Mouse (Mus musculus) heart, embryonic 16.5 days (tissue): ENCODE data around the gene Ccdc71. TPM values are rescaled to one million over a fixed set of nuclear protein-coding genes. Genes with fewer than 3 reads are reported as not detected.

Source experiments
- ATAC-seq: fragments of 200-750 bp; cut with Nextera tagmentation; replicated peaks from 2 replicates; pipeline ENCODE4 v1.8.0; 2017; ENCODE audit warnings: moderate number of reproducible peaks; ENCODE audit not compliant: insufficient read depth, low FRiP score; ENCODE audit errors: extremely low read depth
- H3K27ac ChIP-seq: fragments of 300-500 bp; sonication (generic); 2 replicates; pipeline ENCODE4 v1.5.1; 2014; ENCODE audit warnings: mild to moderate bottlenecking, low read length, control low read depth, moderate library complexity
- H3K27me3 ChIP-seq: fragments of 300-500 bp; sonication (generic); 2 replicates; pipeline ENCODE4 v1.6.1; 2014; ENCODE audit warnings: low read length, mixed read lengths; ENCODE audit not compliant: control insufficient read depth, insufficient read depth
- H3K36me3 ChIP-seq: fragments of 300-500 bp; sonication (generic); 2 replicates; pipeline ENCODE4 v1.6.1; 2014; ENCODE audit not compliant: control insufficient read depth, insufficient read depth
- H3K4me1 ChIP-seq: fragments of 300-500 bp; sonication (generic); 2 replicates; pipeline ENCODE4 v1.6.1; 2014; ENCODE audit warnings: low read length, mixed read lengths; ENCODE audit not compliant: control insufficient read depth, insufficient read depth
- H3K4me2 ChIP-seq: fragments of 300-500 bp; sonication (generic); 2 replicates; pipeline ENCODE4 v1.6.1; 2014; ENCODE audit warnings: low read depth, mild to moderate bottlenecking, control low read depth, low read length
- H3K4me3 ChIP-seq: fragments of 300-500 bp; sonication (generic); 2 replicates; pipeline ENCODE4 v1.5.1; 2014; ENCODE audit warnings: mild to moderate bottlenecking, control low read depth, low read length
- H3K9ac ChIP-seq: fragments of 300-500 bp; sonication (generic); 2 replicates; pipeline ENCODE4 v1.6.1; 2014; ENCODE audit warnings: low read length, control low read depth
- H3K9me3 ChIP-seq: fragments of 300-500 bp; sonication (generic); replicated peaks from 2 replicates; pipeline ENCODE4 v1.6.1; 2016; ENCODE audit warnings: low read length; ENCODE audit not compliant: control insufficient read depth
- WGBS: fragments of 180-500 bp; shearing (Covaris S2); extraction: QIAGEN DNeasy Blood & Tissue Kit; methylation state at CpG from one replicate; pipeline ENCODE4 v1.1.7; 2014; 5-methylcytosine and 5-hydroxymethylcytosine counted together
- polyA plus RNA-seq: library from polyadenylated mRNA; unstranded; fragments of >200 nt; fragmentation: Nextera tagmentation; extraction: Ambion mirVana; gene quantifications from 2 replicates; pipeline ENCODE4 v1.2.1, GENCODE M21; 2015

The Ccdc71 gene
- polyA plus RNA-seq, 1 experiment from 2014 or later = 44.3 TPM

DNA sequence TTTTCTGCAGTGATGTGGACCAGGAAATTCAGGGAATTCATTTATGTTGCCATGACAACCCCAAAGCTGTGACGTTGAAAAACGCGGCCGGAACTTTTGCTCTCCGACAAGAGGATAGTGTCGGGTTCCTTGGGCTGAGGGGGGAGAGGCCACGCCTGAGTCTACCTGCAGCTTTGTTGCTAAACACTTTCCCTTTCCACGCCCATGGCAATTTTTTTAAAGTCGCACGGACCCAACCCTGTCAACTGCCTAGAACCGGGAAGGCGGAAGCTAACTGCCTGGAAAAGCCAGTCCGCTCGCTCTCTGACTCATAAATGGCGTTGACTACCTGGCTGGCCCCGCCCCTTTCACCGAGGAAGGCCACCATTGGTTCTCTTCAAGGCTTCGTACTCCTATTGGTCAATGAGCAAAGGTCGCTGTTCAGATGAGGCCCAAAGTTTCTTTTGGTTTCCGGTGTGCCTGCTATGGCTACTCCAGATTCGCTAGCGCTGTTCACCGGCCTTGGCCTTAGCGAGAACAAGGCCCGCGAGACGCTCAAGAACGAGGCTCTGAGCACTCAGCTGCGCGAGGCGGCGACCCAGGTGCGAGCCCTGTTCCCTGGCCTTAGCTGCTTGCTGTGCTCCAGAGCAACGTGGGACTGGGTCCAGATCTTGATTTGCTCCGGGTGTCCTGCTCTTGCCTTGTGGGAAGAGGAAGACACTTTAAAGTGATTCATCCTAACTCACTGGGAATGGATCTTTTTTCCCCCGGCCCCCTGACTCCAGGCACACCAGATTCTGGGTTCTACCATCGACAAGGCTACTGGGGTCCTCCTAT is 47.5 kb downstream of the Ccdc71 start, which contains the start of gene Qars:
TSS of gene Qars (plus strand) at position 88 of the 816 bp plus-strand sequence.
- H3K9ac ChIP-seq = peak within 1 kb of the TSS; percentile 85
- H3K36me3 ChIP-seq = peaks cover 28% of the 10 kb centered on the region
- H3K4me3 ChIP-seq = peak within 1 kb of the TSS; percentile 76
- H3K27me3 ChIP-seq = no peaks in the 10 kb centered on the region
- H3K4me2 ChIP-seq = peak within 1 kb of the TSS; percentile 72
- peaks cover 11% of the 10 kb centered on the region for H3K4me1 ChIP-seq
- ATAC-seq = peak; percentile 94
- no peaks in the 10 kb centered on the region for H3K9me3 ChIP-seq
- H3K27ac ChIP-seq = peak within 1 kb of the TSS; percentile 84
- under 1% methylated on average over 37 of the region's 37 CpGs for WGBS

DNA sequence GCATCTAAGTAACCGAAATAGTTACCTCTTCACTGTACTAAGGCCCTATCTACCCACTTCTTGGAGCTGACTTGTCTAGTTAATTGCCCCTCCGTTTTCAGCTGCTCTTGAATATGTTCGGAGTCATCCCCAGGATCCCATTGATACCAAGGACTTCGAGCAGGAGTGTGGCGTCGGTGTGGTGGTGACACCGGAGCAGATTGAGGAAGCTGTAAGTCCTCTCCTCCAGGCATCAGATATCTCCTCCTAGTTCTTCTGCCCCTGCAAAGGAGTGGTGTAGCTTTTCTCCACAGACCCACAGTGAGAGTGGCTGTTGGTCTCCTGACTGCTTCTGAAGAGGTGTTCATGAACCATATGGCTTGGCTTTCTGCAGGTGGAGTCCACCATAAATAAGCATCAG is 48.4 kb downstream of the Ccdc71 start:
- Histone ChIP-seq H3K27ac (no peak overlapping the region), H3K4me3 (peak overlapping the region; percentile 76), H3K36me3 (peaks cover 31% of the 10 kb centered on the region), H3K27me3 (no peaks in the 10 kb centered on the region), H3K9me3 (no peaks in the 10 kb centered on the region), H3K4me1 (peaks cover 11% of the 10 kb centered on the region), H3K9ac (peak overlapping the region; percentile 85), H3K4me2 (peak overlapping the region; percentile 72)
- WGBS = 80% methylated on average over 7 of the region's 7 CpGs
- no peak for ATAC-seq

Other genes starting within 250 kb of the Ccdc71 start
- gene Dag1, start 196.6 kb upstream of the Ccdc71 start, polyA plus RNA-seq = 136 and 145 TPM in 2 replicates
- 23.7 and 26.9 TPM in 2 replicates for gene Nicn1, start 170.1 kb upstream of the Ccdc71 start, polyA plus RNA-seq
- 8.1 and 8.7 TPM in 2 replicates for gene Amt, start 163.7 kb upstream of the Ccdc71 start, polyA plus RNA-seq
- gene Rhoa, start 154.4 kb upstream of the Ccdc71 start, polyA plus RNA-seq = 372 and 444 TPM in 2 replicates
- 32.5 and 34.2 TPM in 2 replicates for gene Tcta, start 154.4 kb upstream of the Ccdc71 start, polyA plus RNA-seq
- gene Gpx1, start 121.6 kb upstream of the Ccdc71 start, polyA plus RNA-seq = 647 and 680 TPM in 2 replicates
- gene Usp4, start 112.7 kb upstream of the Ccdc71 start, polyA plus RNA-seq = 83.6 and 84.2 TPM in 2 replicates
- gene 1700102P08Rik, start 67.7 kb upstream of the Ccdc71 start, polyA plus RNA-seq = 0.14 and 0.42 TPM in 2 replicates
- gene Ccdc36, start 32.0 kb upstream of the Ccdc71 start, polyA plus RNA-seq = 0.45 and 0.71 TPM in 2 replicates
- gene BC048562, start 24.0 kb upstream of the Ccdc71 start, polyA plus RNA-seq = not detected in 2 replicates
- gene Klhdc8b, start 1.1 kb downstream of the Ccdc71 start, polyA plus RNA-seq = 103 and 110 TPM in 2 replicates
- 67.1 and 77.7 TPM in 2 replicates for gene Lamb2, start 19.2 kb downstream of the Ccdc71 start, polyA plus RNA-seq
- gene Usp19, start 30.1 kb downstream of the Ccdc71 start, polyA plus RNA-seq = 60.1 and 63.5 TPM in 2 replicates
- gene Qars, start 47.2 kb downstream of the Ccdc71 start, polyA plus RNA-seq = 70.4 and 83.2 TPM in 2 replicates
- 82.2 and 82.5 TPM in 2 replicates for gene Qrich1, start 56.3 kb downstream of the Ccdc71 start, polyA plus RNA-seq
- 91.7 and 91.8 TPM in 2 replicates for gene Impdh2, start 99.8 kb downstream of the Ccdc71 start, polyA plus RNA-seq
- gene Ndufaf3, start 106.9 kb downstream of the Ccdc71 start, polyA plus RNA-seq = 63.7 and 65.9 TPM in 2 replicates
- 83.3 and 83.6 TPM in 2 replicates for gene Dalrd3, start 109.4 kb downstream of the Ccdc71 start, polyA plus RNA-seq
- 48.3 and 61.0 TPM in 2 replicates for gene Wdr6, start 118.2 kb downstream of the Ccdc71 start, polyA plus RNA-seq
- 20.1 and 22.0 TPM in 2 replicates for gene P4htm, start 137.1 kb downstream of the Ccdc71 start, polyA plus RNA-seq
- 45.6 and 46.9 TPM in 2 replicates for gene Arih2, start 188.9 kb downstream of the Ccdc71 start, polyA plus RNA-seq
- 88.0 and 91.4 TPM in 2 replicates for gene Slc25a20, start 201.6 kb downstream of the Ccdc71 start, polyA plus RNA-seq
- gene Prkar2a, start 228.8 kb downstream of the Ccdc71 start, polyA plus RNA-seq = 21.3 and 25.5 TPM in 2 replicates